Mouse (Mus musculus): ENCODE measurements around the gene Fzd5.

GRCm38 (mm10) chr1:64681499-64681898, 56.1 kb downstream of the Fzd5 start:
- TF ChIP-seq CTCF (IDR thresholded peaks at IDR 0.05; ENCODE audit: control insufficient read depth, insufficient read depth, insufficient read length) (no peak), MYOG (IDR thresholded peaks at IDR 0.05; ENCODE audit: control insufficient read depth, extremely low read depth, insufficient read length) (no peak), MYOD1 (IDR thresholded peaks at IDR 0.05; ENCODE audit: control insufficient read depth, insufficient read length, low read depth) (no peak), MAX (IDR thresholded peaks at IDR 0.05) (no peak), FOSL1 (IDR thresholded peaks at IDR 0.05; ENCODE audit: insufficient read depth, low read length, poor library complexity, severe bottlenecking) (no peak)

All from C2C12 (cell line).